29 mouse cellular contexts compared by ENCODE assay signal in genomic region chr7:90243643-90244042, GRCm38 (mm10). TPM values are rescaled to one million over a fixed set of nuclear protein-coding genes. Genes with fewer than 3 reads are reported as not detected.
DNase-seq lines count a peak whose midpoint lies in the region; ATAC-seq and TF ChIP-seq lines count a peak whose summit lies in the region.
"Had no signal": no experiment of that assay in that cellular context is flagged by ENCODE, and none has a peak within 500 bp of the region (broad histone marks: within the 10 kb centered on the region; RNA-seq: fewer than 3 reads in every experiment).

No protein-coding gene starts in this region.

- TF ChIP-seq CTCF in embryonic fibroblast, embryonic 13.5 days (IDR thresholded peaks at IDR 0.05; ENCODE audit: borderline replicate concordance, insufficient read depth, low read length) = no peak

- no peaks in the 10 kb centered on the region for H3K27me3 ChIP-seq in liver, embryonic 11.5 days (replicated peaks; ENCODE audit: control insufficient read depth, insufficient read depth, low read length)
- no peaks in the 10 kb centered on the region for H3K27me3 ChIP-seq in liver, embryonic 16.5 days (ENCODE audit: control insufficient read depth, insufficient read depth, low read depth, low read length)
- H3K27me3 ChIP-seq: forebrain, embryonic 12.5 days; intestine, embryonic 15.5 days; stomach, embryonic 15.5 days had no signal

- no peak overlapping the region for H3K27ac ChIP-seq in liver, embryonic 11.5 days (ENCODE audit: low read depth, low read length)
- 0 out of 2 replicates have a peak overlapping the region, but pooled peaks have one; percentile 13 for H3K27ac ChIP-seq in embryonic fibroblast, embryonic 13.5 days (ENCODE audit: insufficient read depth, low read length)
- no peak overlapping the region for H3K27ac ChIP-seq in liver, embryonic 16.5 days (ENCODE audit: low read length)
- H3K27ac ChIP-seq: forebrain, embryonic 12.5 days; hindbrain, postnatal 0 days; intestine, embryonic 15.5 days; kidney, postnatal 0 days; stomach, embryonic 15.5 days had no signal

- no peak overlapping the region for H3K9ac ChIP-seq in liver, embryonic 11.5 days (ENCODE audit: low read depth, low read length)
- H3K9ac ChIP-seq in liver, embryonic 16.5 days (ENCODE audit: low read depth, low read length) = no peak overlapping the region
- H3K9ac ChIP-seq: forebrain, embryonic 12.5 days; forebrain, postnatal 0 days; intestine, embryonic 15.5 days; lung, embryonic 14.5 days; stomach, embryonic 15.5 days had no signal

- peaks cover 4% of the 10 kb centered on the region; the same call in 1 of the 2 replicates for H3K4me1 ChIP-seq in liver, embryonic 11.5 days (replicated peaks; ENCODE audit: control insufficient read depth, insufficient read depth, low read length)
- peaks cover 5% of the 10 kb centered on the region; the same call in 1 of the 2 replicates for H3K4me1 ChIP-seq in embryonic fibroblast, embryonic 13.5 days (ENCODE audit: control insufficient read depth, insufficient read depth, low read length)
- no peaks in the 10 kb centered on the region for H3K4me1 ChIP-seq in liver, embryonic 16.5 days (ENCODE audit: control insufficient read depth, low read depth, low read length)
- H3K4me1 ChIP-seq: forebrain, embryonic 12.5 days; intestine, embryonic 15.5 days; stomach, embryonic 15.5 days had no signal

- no peaks in the 10 kb centered on the region for H3K9me3 ChIP-seq in liver, embryonic 11.5 days (ENCODE audit: control insufficient read depth, low read length)
- no peaks in the 10 kb centered on the region for H3K9me3 ChIP-seq in liver, embryonic 16.5 days (replicated peaks; ENCODE audit: control insufficient read depth, low read length)
- H3K9me3 ChIP-seq: forebrain, embryonic 12.5 days; intestine, embryonic 15.5 days; stomach, embryonic 15.5 days had no signal

- H3K36me3 ChIP-seq in liver, embryonic 11.5 days (ENCODE audit: control insufficient read depth, insufficient read depth, low read length) = no peaks in the 10 kb centered on the region
- no peaks in the 10 kb centered on the region for H3K36me3 ChIP-seq in liver, embryonic 16.5 days (ENCODE audit: control insufficient read depth, insufficient read depth)
- H3K36me3 ChIP-seq: forebrain, embryonic 12.5 days; intestine, embryonic 15.5 days; stomach, embryonic 15.5 days had no signal

- WGBS in liver, embryonic 11.5 days = 42% methylated on average over 5 of the region's 5 CpGs
- 12% methylated on average over 5 of the region's 5 CpGs for WGBS in liver, embryonic 16.5 days (ENCODE audit: insufficient replicate concordance)

- no peak for TF ChIP-seq POLR2A in embryonic fibroblast, embryonic 13.5 days (IDR thresholded peaks at IDR 0.05; ENCODE audit: low read depth, low read length)

- DNase-seq in liver, embryonic 11.5 days (ENCODE audit: low spot score) = no peak
- DNase-seq in liver (no peak), adipocyte (ENCODE audit: low spot score) (no peak)
- DNase-seq in cerebellum, adult 9-11 months = no peak
- no peak for DNase-seq in kidney, adult 8-10 months
- DNase-seq: adrenal gland, adult 8-10 months; cerebellum, adult 11-12 months; cerebellum, postnatal 10 days; forebrain, postnatal 0 days; kidney, adult 2 months; kidney, postnatal 4 days; lung, embryonic 14.5 days; midbrain, embryonic 14.5 days; thymus, postnatal 14 days had no signal

- no peak overlapping the region for H3K4me2 ChIP-seq in liver, embryonic 11.5 days
- no peak overlapping the region for H3K4me2 ChIP-seq in liver, embryonic 16.5 days (ENCODE audit: low read depth, low read length)
- H3K4me2 ChIP-seq: forebrain, embryonic 12.5 days; intestine, embryonic 15.5 days; lung, embryonic 14.5 days; stomach, embryonic 15.5 days had no signal

- peak; percentile 73 for ATAC-seq in liver, embryonic 11.5 days (replicated peaks; ENCODE audit: low FRiP score)
- peak; percentile 41 for ATAC-seq in liver, embryonic 16.5 days (ENCODE audit: low read depth)
- ATAC-seq: activated CD4-positive, CD25-positive, alpha-beta regulatory T cell, adult 4 months; forebrain, postnatal 0 days; hindbrain, postnatal 0 days; intestine, embryonic 15.5 days had no signal

- H3K4me3 ChIP-seq in liver, embryonic 11.5 days (ENCODE audit: low read depth, low read length) = no peak overlapping the region
- H3K4me3 ChIP-seq in embryonic fibroblast, embryonic 13.5 days (ENCODE audit: insufficient read depth, low read length) = no peak overlapping the region
- H3K4me3 ChIP-seq in liver, embryonic 16.5 days (ENCODE audit: low read depth, low read length) = no peak overlapping the region
- H3K4me3 ChIP-seq: forebrain, embryonic 12.5 days; intestine, embryonic 15.5 days; stomach, embryonic 15.5 days had no signal

RNA-seq across cellular contexts. Expression of gene Ccdc83, which starts 21.9 kb away (rescaled TPM):
- not detected in 2 replicates for polyA plus RNA-seq in liver, embryonic 11.5 days (2014; fragmentation: Nextera tagmentation; extraction: Ambion mirVana)
- not detected in 2 replicates for polyA plus RNA-seq in embryonic fibroblast, embryonic 13.5 days (2011; ENCODE audit: insufficient read length, low read depth, missing spikeins)
- polyA plus RNA-seq in liver, embryonic 16.5 days (2015; fragmentation: Nextera tagmentation; extraction: Ambion mirVana) = not detected in 2 replicates
- polyA plus RNA-seq: cortical plate, adult 2 months; embryonic facial prominence, embryonic 14.5 days; forebrain, embryonic 12.5 days; forebrain, postnatal 0 days; heart, embryonic 14.5 days; hindbrain, embryonic 11.5 days; hindbrain, postnatal 0 days; intestine, embryonic 15.5 days; kidney, adult 2 months; kidney, postnatal 0 days; limb, embryonic 14.5 days; lung, embryonic 14.5 days; midbrain, embryonic 14.5 days; neural tube, embryonic 14.5 days; small intestine, adult 2 months; stomach, embryonic 15.5 days had no signal

RNA-seq across cellular contexts. Expression of gene Sytl2, which starts 58.4 kb away (rescaled TPM):
- 1.9 and 2.1 TPM in 2 replicates for polyA plus RNA-seq in liver, embryonic 11.5 days (2014; fragmentation: Nextera tagmentation; extraction: Ambion mirVana)
- polyA plus RNA-seq in embryonic fibroblast, embryonic 13.5 days (2011; ENCODE audit: insufficient read length, low read depth, missing spikeins) = 31.1 and 41.3 TPM in 2 replicates
- 0.69 and 0.99 TPM in 2 replicates for polyA plus RNA-seq in liver, embryonic 16.5 days (2015; fragmentation: Nextera tagmentation; extraction: Ambion mirVana)

Comparison
In these comparisons a context has a peak if more than half of its experiments do, and no peak if none do; other contexts are left out.
1. RNA of gene Sytl2, which starts 58.4 kb away (polyA plus RNA-seq): 31.1 to 41.3 TPM in embryonic fibroblast, embryonic 13.5 days; 1.9 to 2.1 TPM in liver, embryonic 11.5 days and 0.69 to 0.99 TPM in liver, embryonic 16.5 days; every median in the first group is over 10 times any median in the second.